Mouse (Mus musculus) stomach, postnatal 0 days (tissue): ENCODE results near the gene Lrcol1. TPM values are rescaled to one million over a fixed set of nuclear protein-coding genes. Genes with fewer than 3 reads are reported as not detected.

Experiments used
- ATAC-seq: fragments of 200-750 bp; cut with Nextera tagmentation; 2 replicates; pipeline ENCODE4 v1.8.0; 2017; ENCODE audit not compliant: low FRiP score, low TSS enrichment
- DNase-seq: peaks from one replicate; pipeline ENCODE4 v3.0.0-alpha.2; 2016; ENCODE audit warnings: low spot score
- H3K27ac ChIP-seq: fragments of 300-500 bp; sonication (generic); replicated peaks from 2 replicates; pipeline ENCODE4 v1.5.1; 2014; ENCODE audit warnings: mild to moderate bottlenecking, control low read depth
- H3K27me3 ChIP-seq: fragments of 300-500 bp; sonication (generic); 2 replicates; pipeline ENCODE4 v1.6.1; 2014; ENCODE audit warnings: low read length; ENCODE audit not compliant: control insufficient read depth, insufficient read depth
- H3K36me3 ChIP-seq: fragments of 300-500 bp; sonication (generic); 2 replicates; pipeline ENCODE4 v1.6.1; 2014; ENCODE audit warnings: low read length, mixed read lengths; ENCODE audit not compliant: control insufficient read depth, insufficient read depth
- H3K4me1 ChIP-seq: fragments of 300-500 bp; sonication (generic); replicated peaks from 2 replicates; pipeline ENCODE4 v1.6.1; 2014; ENCODE audit warnings: antibody characterized with exemption; ENCODE audit not compliant: control insufficient read depth, insufficient read depth
- H3K4me2 ChIP-seq: fragments of 300-500 bp; sonication (generic); replicated peaks from 2 replicates; pipeline ENCODE4 v1.6.1; 2014; ENCODE audit warnings: low read depth, mild to moderate bottlenecking, control low read depth, moderate library complexity
- H3K4me3 ChIP-seq: fragments of 300-500 bp; sonication (generic); 2 replicates; pipeline ENCODE4 v1.5.1; 2014; ENCODE audit warnings: low read depth, low read length, control low read depth
- H3K9ac ChIP-seq: fragments of 300-500 bp; sonication (generic); 2 replicates; pipeline ENCODE4 v1.6.1; 2014; ENCODE audit warnings: mild to moderate bottlenecking, low read length, control low read depth, mixed read lengths
- H3K9me3 ChIP-seq: fragments of 300-500 bp; sonication (generic); 2 replicates; pipeline ENCODE4 v1.6.1; 2016; ENCODE audit warnings: low read length; ENCODE audit not compliant: control insufficient read depth
- CTCF ChIP-seq: IDR thresholded peaks from 2 replicates; pipeline ENCODE4 v1.5.1; 2016; ENCODE audit warnings: antibody characterized with exemption, low read depth, mild to moderate bottlenecking, moderate library complexity
- EP300 ChIP-seq: optimal IDR thresholded peaks from 2 replicates; pipeline ENCODE3; 2016; ENCODE audit warnings: antibody characterized with exemption
- WGBS: fragments of 180-500 bp; shearing (Covaris S2); extraction: QIAGEN DNeasy Blood & Tissue Kit; methylation state at CpG from one replicate; pipeline ENCODE4 v1.1.7; 2014; 5-methylcytosine and 5-hydroxymethylcytosine counted together
- polyA plus RNA-seq: library from polyadenylated mRNA; unstranded; fragments of >200 nt; fragmentation: Nextera tagmentation; extraction: Ambion mirVana; gene quantifications from 2 replicates; pipeline ENCODE4 v1.2.1, GENCODE M21; 2015

Lrcol1 gene
- polyA plus RNA-seq, 1 experiment from 2014 or later = not detected

DNA sequence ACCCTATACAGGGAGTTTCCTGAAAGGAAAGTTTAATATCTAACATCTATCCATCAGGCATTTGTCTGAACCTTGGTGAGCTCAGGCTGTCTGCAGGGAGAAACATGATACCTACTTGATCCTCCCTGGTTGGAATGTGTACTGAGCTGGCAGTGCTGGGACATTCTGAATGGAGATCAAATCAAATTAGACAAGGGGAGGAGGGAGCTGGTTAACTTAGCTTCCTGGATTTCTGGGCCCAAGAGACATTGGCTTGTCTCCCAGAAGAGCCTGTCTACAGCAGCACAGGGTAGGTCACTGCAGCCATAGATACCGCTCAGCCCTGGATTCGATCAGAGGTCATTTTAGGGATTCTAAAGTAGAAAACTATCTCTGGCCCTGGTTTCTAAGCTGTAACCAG lies 5.7 kb upstream of the Lrcol1 start:
- no peaks in the 10 kb centered on the region for H3K9me3 ChIP-seq
- 0 out of 2 replicates have a peak, but pooled peaks cover 2% of the 10 kb centered on the region for H3K4me1 ChIP-seq
- 73% methylated on average over 2 of the region's 2 CpGs for WGBS
- DNase-seq (no peak), ATAC-seq (no peak)
- H3K36me3 ChIP-seq = 0 out of 2 replicates have a peak, but pooled peaks cover 6% of the 10 kb centered on the region
- no peak overlapping the region for H3K4me3 ChIP-seq
- TF ChIP-seq EP300 = no peak
- no peak for TF ChIP-seq CTCF
- H3K27ac ChIP-seq = no peak overlapping the region
- H3K4me2 ChIP-seq = no peak overlapping the region
- H3K27me3 ChIP-seq = no peaks in the 10 kb centered on the region; the same call in 1 of the 2 replicates
- no peak overlapping the region for H3K9ac ChIP-seq

- DNase-seq (peak; percentile 73), ATAC-seq (peak; percentile 67)
- H3K4me1 ChIP-seq = 0 out of 2 replicates have a peak, but pooled peaks cover 2% of the 10 kb centered on the region
- WGBS = 3% methylated on average over 41 of the region's 43 CpGs
- peak within 1 kb of the TSS; percentile 27 for H3K9ac ChIP-seq
- H3K4me3 ChIP-seq = peak within 1 kb of the TSS; percentile 43
- no peaks in the 10 kb centered on the region for H3K36me3 ChIP-seq
- no peak within 1 kb of the TSS for H3K27ac ChIP-seq
- H3K9me3 ChIP-seq = no peaks in the 10 kb centered on the region
- H3K27me3 ChIP-seq = no peaks in the 10 kb centered on the region; the same call in 1 of the 2 replicates
- no peak for TF ChIP-seq EP300
- peak; percentile 21; the same call in 1 of the 2 replicates for TF ChIP-seq CTCF
- peak within 1 kb of the TSS; percentile 82 for H3K4me2 ChIP-seq
Observed at GRCm38 (mm10) chr5:110342648-110343284, 1.8 kb upstream of the Lrcol1 start, which contains the start of gene P2rx2. TSS of gene P2rx2 (minus strand) at chr5:110343212.

DNA sequence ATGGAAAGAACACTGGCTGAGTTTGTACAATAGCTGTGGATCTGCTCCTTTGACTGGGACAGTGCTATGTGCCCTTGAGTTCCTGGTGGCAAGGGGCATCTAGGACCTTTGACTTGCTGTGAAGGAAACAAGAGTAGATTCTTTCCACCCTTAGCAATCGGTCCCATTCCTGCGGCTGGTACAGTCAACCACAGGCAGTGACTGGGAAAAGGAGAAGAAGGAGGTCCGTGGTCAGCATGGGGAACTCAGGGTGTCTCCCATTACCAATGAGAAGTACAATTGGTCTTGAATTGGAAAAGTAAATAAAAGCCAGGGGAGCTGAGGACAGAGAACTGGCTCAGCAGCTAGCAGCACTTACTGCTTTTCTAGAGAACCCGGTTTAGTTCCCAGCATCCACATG lies 1.0 kb downstream of the Lrcol1 start:
- Histone ChIP-seq H3K4me3 (no peak overlapping the region), H3K27ac (no peak overlapping the region), H3K27me3 (no peaks in the 10 kb centered on the region; the same call in 1 of the 2 replicates), H3K4me1 (0 out of 2 replicates have a peak, but pooled peaks cover 2% of the 10 kb centered on the region), H3K9ac (no peak overlapping the region), H3K4me2 (no peak overlapping the region), H3K36me3 (no peaks in the 10 kb centered on the region), H3K9me3 (no peaks in the 10 kb centered on the region)
- TF ChIP-seq EP300 (no peak), CTCF (no peak)
- DNase-seq (no peak), ATAC-seq (no peak)
- WGBS = 73% methylated on average over 4 of the region's 4 CpGs

DNA sequence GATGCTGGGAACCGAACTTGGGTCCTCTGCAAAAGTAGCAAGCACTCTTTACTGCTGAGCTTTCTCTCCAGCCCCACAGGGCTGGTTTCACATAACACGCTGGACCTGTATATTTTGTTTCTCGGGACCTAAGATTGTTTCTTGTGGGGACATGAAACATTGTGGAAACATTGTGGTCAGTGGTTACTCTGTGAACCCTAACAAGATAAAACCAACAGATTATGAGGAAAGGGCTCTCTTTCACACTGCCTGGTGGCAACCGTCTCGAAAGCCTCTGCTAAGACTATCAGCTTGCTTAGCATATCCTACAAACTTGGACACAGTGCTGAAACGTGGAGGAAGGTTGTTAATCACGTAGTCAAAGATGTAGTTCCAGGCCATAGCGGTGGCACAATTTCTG lies 2.5 kb downstream of the Lrcol1 start:
- DNase-seq = no peak
- no peak overlapping the region for H3K4me2 ChIP-seq
- WGBS = 77% methylated on average over 8 of the region's 8 CpGs
- no peaks in the 10 kb centered on the region for H3K36me3 ChIP-seq
- TF ChIP-seq EP300 = no peak
- no peak for TF ChIP-seq CTCF
- no peak overlapping the region for H3K27ac ChIP-seq
- no peak overlapping the region for H3K9ac ChIP-seq
- no peak for ATAC-seq
- H3K27me3 ChIP-seq = no peaks in the 10 kb centered on the region; the same call in 1 of the 2 replicates
- H3K4me3 ChIP-seq = no peak overlapping the region
- no peaks in the 10 kb centered on the region for H3K9me3 ChIP-seq
- H3K4me1 ChIP-seq = 0 out of 2 replicates have a peak, but pooled peaks cover 2% of the 10 kb centered on the region

- WGBS = 11% methylated on average over 7 of the region's 7 CpGs
- TF ChIP-seq EP300 (no peak), CTCF (peak; percentile 69)
- Histone ChIP-seq H3K27me3 (no peaks in the 10 kb centered on the region), H3K36me3 (no peaks in the 10 kb centered on the region), H3K9ac (no peak overlapping the region), H3K4me3 (no peak overlapping the region), H3K4me2 (no peak overlapping the region), H3K9me3 (no peaks in the 10 kb centered on the region), H3K4me1 (no peaks in the 10 kb centered on the region), H3K27ac (no peak overlapping the region)
- 0 out of 2 replicates have a peak, but pooled peaks have one; percentile 25 for ATAC-seq
- peak; percentile 50 for DNase-seq
Observed at GRCm38 (mm10) chr5:110354716-110355115, 10.2 kb downstream of the Lrcol1 start.

DNA sequence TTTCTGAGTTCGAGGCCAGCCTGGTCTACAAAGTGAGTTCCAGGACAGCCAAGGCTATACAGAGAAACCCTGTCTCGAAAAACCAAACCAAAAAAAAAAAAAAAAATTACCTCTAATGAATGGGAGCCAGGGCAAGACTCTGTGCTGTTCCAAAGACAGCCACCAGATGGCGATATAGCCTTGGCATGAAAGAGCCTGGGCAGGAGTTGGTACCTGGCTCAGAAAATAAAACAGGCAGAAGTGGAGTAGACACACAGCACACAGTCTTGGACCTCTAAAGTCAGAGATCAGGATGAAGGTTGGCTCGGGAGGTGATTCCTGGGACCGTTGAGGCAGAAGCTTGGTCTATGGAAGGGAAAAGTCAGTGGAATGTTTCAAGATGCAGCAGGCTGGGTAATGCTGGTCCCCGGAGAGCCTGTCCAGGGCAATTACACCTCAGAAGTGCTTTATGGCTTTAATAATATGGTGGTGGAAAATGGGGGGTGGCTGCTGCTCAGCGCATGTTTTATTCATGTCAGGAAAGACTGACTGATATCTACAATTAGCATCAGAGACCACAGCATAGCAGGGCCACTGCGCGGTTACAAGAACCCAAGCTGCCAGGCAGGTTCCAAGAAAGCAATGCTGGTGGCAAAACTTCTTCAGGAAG lies 13.1 kb downstream of the Lrcol1 start:
- no peaks in the 10 kb centered on the region for H3K4me1 ChIP-seq
- TF ChIP-seq EP300 = no peak
- TF ChIP-seq CTCF = peak; percentile 93
- peak; percentile 88 for DNase-seq
- H3K36me3 ChIP-seq = no peaks in the 10 kb centered on the region
- H3K4me3 ChIP-seq = no peak overlapping the region
- H3K27me3 ChIP-seq = no peaks in the 10 kb centered on the region
- WGBS = 47% methylated on average over 8 of the region's 9 CpGs
- ATAC-seq = peak; percentile 58
- no peak overlapping the region for H3K9ac ChIP-seq
- no peak overlapping the region for H3K4me2 ChIP-seq
- H3K27ac ChIP-seq = no peak overlapping the region
- no peaks in the 10 kb centered on the region for H3K9me3 ChIP-seq
